Mouse (Mus musculus): ENCODE measurements at regions not wholly inside any gene's neighbourhood (a gene's known extent, or its start where the extent isn't known, plus 50 kb on each side); places are given as distances from the start of the nearest gene placed in this dataset.

DNA sequence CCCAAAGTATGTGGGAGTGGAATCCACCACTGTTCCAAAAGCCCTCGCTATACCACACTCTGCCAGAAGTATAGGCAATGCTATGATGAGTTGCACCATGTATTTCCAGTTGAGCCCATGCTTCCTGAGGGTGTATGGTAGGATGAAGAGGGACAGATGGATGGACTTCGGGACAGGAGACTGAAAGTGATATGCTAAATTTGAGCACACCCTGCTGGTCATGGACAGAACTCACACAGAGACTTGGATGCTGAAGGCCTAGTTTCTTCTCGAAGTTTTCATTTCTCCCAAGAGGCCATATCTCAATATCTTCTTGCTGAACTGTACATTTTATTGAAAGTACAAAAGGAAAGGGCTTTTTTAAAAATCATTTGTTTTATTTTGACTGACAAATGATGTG is 70.9 kb upstream of the Zic4 start:
- 63% methylated on average over 3 of the region's 3 CpGs for WGBS
- Histone ChIP-seq H3K4me1 (replicated peaks; ENCODE audit: control insufficient read depth, insufficient read depth, low read length) (no peaks in the 10 kb centered on the region), H3K27me3 (ENCODE audit: control insufficient read depth, insufficient read depth, low read depth, low read length) (no peaks in the 10 kb centered on the region), H3K9ac (ENCODE audit: low read length) (no peak overlapping the region), H3K36me3 (ENCODE audit: control insufficient read depth, insufficient read depth, low read length) (no peaks in the 10 kb centered on the region), H3K4me2 (ENCODE audit: low read depth, low read length) (no peak overlapping the region), H3K9me3 (ENCODE audit: control insufficient read depth, low read length) (peaks cover 2% of the 10 kb centered on the region; the same call in 1 of the 2 replicates), H3K27ac (ENCODE audit: low read length) (no peak overlapping the region), H3K4me3 (ENCODE audit: low read length) (no peak overlapping the region)
- ATAC-seq (ENCODE audit: low read depth), result no peak

Measured in lung, embryonic 16.5 days (tissue).